Mouse (Mus musculus): ENCODE results near the gene Trank1.

Trank1 gene

GRCm38 (mm10) chr9:111311031-111311842 lies at the start of gene Trank1:
TSS of gene Trank1 (plus strand) at chr9:111311739.
- DNase-seq (ENCODE audit: low spot score), result no peak

DNA sequence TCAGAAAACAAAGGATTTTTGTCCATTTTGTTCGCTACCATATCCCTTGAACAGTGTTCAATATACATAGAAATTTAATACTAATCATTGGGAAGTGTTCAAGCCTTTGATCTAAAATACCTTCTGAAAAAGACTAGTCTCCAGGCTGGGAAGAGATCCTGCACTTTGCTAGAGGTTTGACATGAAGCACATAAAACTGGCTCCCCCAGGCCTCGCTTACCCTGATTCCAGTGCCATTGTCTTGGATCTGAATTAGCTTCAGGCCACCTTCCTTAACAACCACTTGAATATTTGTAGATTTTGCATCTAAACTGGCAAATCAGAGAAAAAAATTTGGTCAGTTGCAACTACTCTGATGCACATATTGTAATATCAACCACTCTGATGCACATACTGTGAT lies 43.5 kb upstream of the Trank1 start:
- DNase-seq (ENCODE audit: low spot score), result no peak

DNA sequence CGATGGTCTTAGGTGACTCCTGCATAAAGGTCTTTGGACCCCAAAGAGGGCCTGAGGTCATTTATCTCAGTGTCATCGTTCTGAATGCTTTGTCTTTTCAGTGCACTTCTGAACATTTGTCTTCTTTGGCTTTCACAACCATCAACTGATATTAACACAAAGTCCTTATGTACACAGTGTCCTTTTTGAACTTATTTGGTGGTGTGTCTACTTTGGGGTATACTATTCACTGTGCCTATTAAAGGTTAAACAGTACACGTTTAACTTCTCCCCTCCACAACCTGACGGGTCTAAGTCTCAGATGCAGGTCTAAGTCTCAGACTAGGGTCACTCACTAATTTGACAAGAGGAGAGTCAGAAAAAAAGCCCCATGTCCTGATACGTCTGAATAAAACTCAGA lies 40.9 kb upstream of the Trank1 start:
- no peak for DNase-seq (ENCODE audit: low spot score)

DNA sequence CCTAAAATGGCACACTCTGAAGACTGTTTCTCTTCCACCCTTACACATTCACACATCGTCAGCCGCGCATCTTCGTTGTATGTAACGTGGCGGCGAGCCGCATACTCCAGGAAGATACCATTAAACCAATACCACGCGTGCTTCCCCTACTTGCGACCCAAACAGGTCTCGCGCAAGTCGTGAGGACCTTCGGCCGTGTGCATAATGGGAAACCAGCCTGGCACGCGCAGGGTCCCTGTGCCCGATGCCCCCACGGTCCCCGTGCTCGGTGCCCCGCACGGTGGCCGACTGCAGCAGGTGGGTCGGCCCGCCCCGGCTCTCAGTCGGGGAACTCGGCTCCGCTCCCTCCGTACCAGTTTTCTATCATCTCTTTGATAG lies 40.5 kb upstream of the Trank1 start:
- no peak for DNase-seq (ENCODE audit: low spot score)

DNA sequence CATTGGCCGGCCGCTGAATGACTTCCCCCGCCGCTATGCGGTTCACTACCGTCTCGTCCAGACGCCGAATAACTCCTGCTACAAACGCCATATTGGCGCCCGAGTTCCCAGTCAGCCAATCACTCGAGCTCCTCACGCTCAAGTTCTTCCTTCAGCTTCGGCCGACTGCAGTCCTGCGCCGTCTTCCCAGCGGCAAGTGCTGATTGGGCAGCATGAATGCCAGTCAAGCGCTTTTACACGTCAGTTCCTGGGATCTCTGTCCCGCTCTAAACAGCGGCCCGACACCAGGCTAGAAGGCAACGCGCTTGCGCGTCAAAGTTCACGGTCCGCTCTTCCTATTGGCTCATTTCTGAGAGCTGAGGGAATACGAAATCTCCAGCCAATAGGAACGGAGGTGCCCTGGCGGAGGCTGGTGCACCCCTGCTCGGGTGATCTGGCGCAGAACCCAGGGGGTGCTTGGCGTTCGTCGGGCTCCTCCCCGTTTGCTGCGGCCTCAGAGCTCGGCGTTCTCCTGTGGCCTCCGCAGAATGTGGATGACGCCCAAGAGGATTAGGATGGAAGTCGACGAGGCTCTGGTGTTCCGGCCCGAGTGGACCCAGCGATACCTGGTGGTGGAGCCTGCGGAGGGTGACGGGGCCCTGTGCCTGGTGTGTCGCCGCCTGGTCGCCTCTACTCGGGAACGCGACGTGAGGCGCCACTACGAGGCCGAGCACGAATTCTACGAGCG lies 39.9 kb upstream of the Trank1 start, which contains the start of the genes Mlh1 and Epm2aip1:
Gene Mlh1, minus strand, starts transcription at position 358 of the 727 bp plus-strand sequence.
Gene Epm2aip1, plus strand, starts transcription at position 496 of the 727 bp plus-strand sequence.
- DNase-seq (ENCODE audit: low spot score), result peak; percentile 99

- DNase-seq (ENCODE audit: low spot score), result no peak
Observed at GRCm38 (mm10) chr9:111272356-111272755, 39.2 kb upstream of the Trank1 start.

GRCm38 (mm10) chr9:111272996-111273785 lies 38.3 kb upstream of the Trank1 start:
- DNase-seq (ENCODE audit: low spot score), result no peak

GRCm38 (mm10) chr9:111273958-111274357 lies 37.6 kb upstream of the Trank1 start:
- no peak for DNase-seq (ENCODE audit: low spot score)

GRCm38 (mm10) chr9:111275156-111275555 lies 36.4 kb upstream of the Trank1 start:
- DNase-seq (ENCODE audit: low spot score), result no peak

GRCm38 (mm10) chr9:111285061-111285460 lies 26.5 kb upstream of the Trank1 start:
- DNase-seq (ENCODE audit: low spot score), result no peak

GRCm38 (mm10) chr9:111285676-111286075 lies 25.9 kb upstream of the Trank1 start:
- no peak for DNase-seq (ENCODE audit: low spot score)

DNA sequence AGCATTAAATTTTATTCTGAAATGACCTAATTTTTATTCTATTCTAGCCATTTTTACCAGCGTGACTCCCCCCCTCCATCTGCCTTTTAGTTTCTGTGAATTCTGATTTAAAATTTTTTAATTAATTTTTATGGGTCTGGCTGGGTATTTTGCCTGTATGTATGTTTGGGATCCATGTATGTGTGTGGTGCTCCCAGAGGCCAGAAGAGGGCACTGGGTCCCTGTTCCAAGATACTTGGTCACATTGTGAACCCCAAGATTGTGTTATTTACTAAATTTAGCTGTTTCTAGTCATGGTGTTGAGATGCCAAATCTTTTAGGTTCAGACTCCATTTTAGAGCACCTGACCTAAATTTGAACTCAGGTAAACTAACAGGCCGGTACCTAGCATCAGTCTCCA lies 25.1 kb upstream of the Trank1 start:
- no peak for DNase-seq (ENCODE audit: low spot score)

DNA sequence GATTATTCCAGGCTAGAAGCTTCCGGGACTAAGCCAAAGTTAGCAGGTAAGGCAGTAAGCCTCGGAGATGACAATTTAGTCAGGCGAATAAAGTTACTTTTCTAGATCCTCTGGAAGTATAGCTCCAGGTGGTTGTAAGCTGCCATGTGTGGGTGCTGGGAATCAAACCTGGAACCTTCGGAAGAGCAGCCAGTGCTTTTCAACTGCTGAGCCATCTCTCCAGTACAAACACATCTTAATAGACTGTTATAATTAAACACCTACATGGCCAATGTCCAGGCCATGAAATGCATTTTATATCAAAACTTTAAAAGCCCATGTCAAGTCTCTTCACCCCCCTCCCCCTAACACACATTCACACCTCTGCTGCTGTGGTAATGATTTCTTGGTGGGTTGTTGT lies 23.6 kb upstream of the Trank1 start:
- no peak for DNase-seq (ENCODE audit: low spot score)

GRCm38 (mm10) chr9:111289294-111289831 lies 22.2 kb upstream of the Trank1 start:
- DNase-seq (ENCODE audit: low spot score), result no peak

DNA sequence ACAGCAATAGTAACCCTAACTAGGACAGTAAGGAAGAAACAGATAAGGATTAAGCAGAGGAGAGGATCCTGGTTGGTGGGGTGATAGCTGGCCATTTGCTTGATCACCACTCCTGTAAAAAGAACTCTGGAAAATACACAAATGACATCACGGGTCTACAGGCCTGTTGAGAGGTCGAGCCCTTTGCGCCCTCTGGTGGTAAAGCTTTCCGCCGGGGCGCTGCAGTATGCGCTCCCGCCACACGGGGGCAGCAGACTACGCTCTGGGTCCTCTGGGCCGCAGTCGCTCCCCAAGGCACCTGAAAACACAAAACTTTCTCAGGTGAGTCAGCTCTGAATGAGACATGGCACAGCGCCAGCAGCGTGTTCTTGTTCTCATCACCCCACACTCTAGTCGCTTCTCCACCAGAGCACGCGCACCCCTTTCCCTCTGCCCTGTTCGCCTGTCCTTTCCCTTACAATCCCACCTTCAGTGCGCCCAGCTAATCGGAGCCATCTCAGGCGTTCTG lies 21.7 kb upstream of the Trank1 start:
- peak; percentile 62 for DNase-seq (ENCODE audit: low spot score)

- DNase-seq (ENCODE audit: low spot score), result no peak
Observed at GRCm38 (mm10) chr9:111290539-111291100, 20.9 kb upstream of the Trank1 start.

- no peak for DNase-seq (ENCODE audit: low spot score)
Observed at GRCm38 (mm10) chr9:111293234-111293633, 18.3 kb upstream of the Trank1 start.

GRCm38 (mm10) chr9:111294911-111295310 lies 16.6 kb upstream of the Trank1 start:
- DNase-seq (ENCODE audit: low spot score), result no peak

DNA sequence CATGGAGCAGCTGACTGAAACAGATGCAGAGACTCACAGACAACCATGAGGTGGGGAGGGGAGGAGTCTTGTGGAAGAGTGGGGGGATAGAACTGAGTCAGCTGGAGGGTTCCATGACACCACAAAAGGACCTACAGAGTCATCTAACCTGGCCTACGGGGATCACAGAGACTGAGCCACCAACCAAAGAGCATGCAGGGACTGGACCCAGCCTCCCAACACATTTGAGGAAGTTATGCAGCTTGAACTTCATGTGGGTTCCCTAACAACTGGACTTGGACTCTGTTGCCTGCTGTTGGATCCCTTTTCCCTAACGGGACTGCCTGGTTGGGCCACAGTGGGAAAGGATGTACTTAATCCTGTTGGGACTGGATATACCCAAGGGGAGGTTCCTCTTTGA lies 16.2 kb upstream of the Trank1 start:
- no peak for DNase-seq (ENCODE audit: low spot score)

GRCm38 (mm10) chr9:111296433-111296832 lies 15.1 kb upstream of the Trank1 start:
- no peak for DNase-seq (ENCODE audit: low spot score)

DNA sequence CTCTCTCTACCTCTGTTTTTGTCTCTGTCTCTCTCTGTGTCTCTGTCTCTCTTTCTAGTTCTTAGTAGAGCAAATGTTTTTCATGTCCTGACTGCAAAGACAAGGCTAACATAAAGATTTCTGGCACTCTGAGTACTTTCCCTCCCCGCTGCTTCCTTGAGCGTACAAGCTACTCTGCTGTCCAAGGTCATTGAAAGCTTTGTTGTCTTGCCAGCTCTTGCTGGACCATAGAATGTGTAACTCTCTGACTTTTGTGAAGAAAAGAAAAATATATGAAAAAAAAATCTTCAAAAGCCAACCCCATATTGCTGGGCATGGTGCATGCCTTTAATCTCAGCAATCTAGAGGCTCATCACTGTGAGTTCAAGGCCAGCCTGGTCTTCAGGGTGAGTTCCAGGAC lies 12.9 kb upstream of the Trank1 start:
- DNase-seq (ENCODE audit: low spot score), result no peak

Measured in urinary bladder, postnatal 10 days (tissue).